Mouse (Mus musculus) E14TG2a.4 (cell line): Measurements from ENCODE around the gene Gm42420.

Experiments used
- CTCF ChIP-seq: conservative IDR thresholded peaks from 2 replicates; pipeline ENCODE4 v1.5.1; 2014; ENCODE audit warnings: low read length
- NANOG ChIP-seq: IDR thresholded peaks from 2 replicates; pipeline ENCODE4 v1.6.1; 2014; ENCODE audit warnings: borderline replicate concordance, low read length, mixed read lengths

- TF ChIP-seq CTCF (no peak), NANOG (no peak)
Observed at GRCm38 (mm10) chr6:39555648-39555945, 30.0 kb upstream of the Gm42420 start.
